Mouse (Mus musculus): ENCODE data around the gene Cpeb3.

The Cpeb3 gene

GRCm38 (mm10) chr19:37016890-37017289 lies 191.5 kb downstream of the Cpeb3 start:
- in situ Hi-C loops (cut with MboI; ENCODE audit: low pct_unique_long_range_greater_than_20kb in 1 of 2, low sequenced_read_pairs in 2 of 2, unreplicated experiment in 1 of 2), result no loop called here

DNA sequence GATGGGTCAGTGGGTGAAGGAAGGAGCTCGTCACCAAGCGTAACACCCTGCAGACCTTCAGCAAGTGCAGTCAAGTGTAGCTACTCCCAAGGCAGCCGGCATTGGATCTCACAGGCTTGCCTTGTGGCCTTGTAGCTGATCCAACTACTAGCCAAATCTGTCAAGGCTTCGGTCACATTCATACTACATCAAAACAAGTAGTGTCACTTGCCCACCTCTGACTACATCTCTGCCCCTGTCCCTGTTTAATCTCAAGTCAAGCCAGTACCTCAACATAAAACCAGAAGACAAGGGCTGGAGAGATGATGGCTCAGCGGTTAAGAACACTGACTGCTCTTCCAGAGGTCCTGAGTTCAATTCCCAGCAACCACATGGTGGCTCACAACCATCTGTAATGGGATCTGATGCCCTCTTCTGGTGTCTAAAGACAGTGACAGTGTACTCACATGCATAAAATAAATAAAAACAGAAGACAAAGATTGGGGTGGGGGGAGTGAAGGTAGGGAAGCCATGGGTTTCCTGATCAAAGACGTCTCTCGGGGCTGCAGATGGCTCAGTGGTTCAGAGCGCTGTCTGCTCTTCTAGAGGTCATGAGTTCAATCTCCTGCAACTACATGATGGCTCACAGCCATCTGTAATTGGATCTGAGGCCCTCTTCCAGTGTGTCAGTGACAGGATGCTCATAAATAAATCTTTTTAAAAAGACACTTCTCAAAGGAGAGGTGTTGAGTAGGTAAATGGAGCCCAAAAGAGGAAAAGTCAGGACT lies 194.0 kb downstream of the Cpeb3 start:
- in situ Hi-C loops (cut with MboI; ENCODE audit: low pct_unique_long_range_greater_than_20kb in 1 of 2, low sequenced_read_pairs in 2 of 2, unreplicated experiment in 1 of 2), result no loop called here

- in situ Hi-C loops (cut with MboI; ENCODE audit: low pct_unique_long_range_greater_than_20kb in 1 of 2, low sequenced_read_pairs in 2 of 2, unreplicated experiment in 1 of 2), result no loop called here
Observed at GRCm38 (mm10) chr19:37013461-37013860, 194.9 kb downstream of the Cpeb3 start.

GRCm38 (mm10) chr19:37009878-37010281 lies 198.5 kb downstream of the Cpeb3 start:
- in situ Hi-C loops (cut with MboI; ENCODE audit: low pct_unique_long_range_greater_than_20kb in 1 of 2, low sequenced_read_pairs in 2 of 2, unreplicated experiment in 1 of 2), result no loop called here

GRCm38 (mm10) chr19:37004557-37004956 lies 203.8 kb downstream of the Cpeb3 start:
- in situ Hi-C loops (cut with MboI; ENCODE audit: low pct_unique_long_range_greater_than_20kb in 1 of 2, low sequenced_read_pairs in 2 of 2, unreplicated experiment in 1 of 2), result no loop called here
